Mouse (Mus musculus): ENCODE measurements at regions not wholly inside any gene's neighbourhood (a gene's known extent, or its start where the extent isn't known, plus 50 kb on each side); places are given as distances from the start of the nearest gene placed in this dataset.
A peak's percentile ranks its signal among the peaks of the same experiment; 100 is the strongest.
"Not testable (repeated sequence)": the region's sequence is repeated elsewhere in the genome, so short reads cannot be mapped to it uniquely, and the experiment has no call there.

DNA sequence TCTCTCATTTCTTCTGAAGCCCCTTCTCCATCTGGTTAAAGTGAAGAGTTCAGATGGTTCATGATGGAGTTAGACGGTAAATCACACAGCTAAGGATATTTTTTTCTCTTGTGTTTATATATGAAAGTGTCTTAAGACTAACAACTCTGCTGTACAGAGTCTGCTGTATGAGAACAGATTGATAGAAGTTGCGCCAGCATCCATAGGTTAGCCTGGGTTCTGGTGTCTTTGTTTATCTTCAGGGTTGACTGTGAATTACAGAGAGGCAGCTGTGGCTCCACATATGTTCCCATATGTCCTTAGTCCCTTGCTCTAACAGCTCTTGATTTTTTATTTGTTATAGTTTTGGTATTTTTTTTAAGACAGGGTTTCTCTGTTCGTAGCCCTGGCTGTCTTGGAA, 334.9 kb upstream of the Api5 start:
- no peak for DNase-seq

DNA sequence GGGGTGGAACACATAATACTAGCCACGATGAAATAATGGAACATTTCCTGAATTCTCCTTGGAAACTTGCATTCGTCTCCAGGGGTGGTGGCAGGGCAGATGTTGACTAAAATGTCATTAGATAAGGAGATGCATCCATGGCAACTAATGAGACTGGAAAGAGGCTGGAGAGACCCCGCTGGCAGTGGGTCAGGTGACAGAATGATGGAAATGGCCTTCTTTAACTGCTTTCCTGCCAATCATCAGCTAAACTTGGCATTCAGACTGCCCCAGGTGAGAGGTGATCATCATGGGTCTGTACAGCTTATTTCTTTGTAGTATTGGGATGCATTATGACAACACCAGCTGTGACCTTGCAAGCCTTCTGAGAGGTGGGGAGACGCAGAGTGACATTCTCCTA, 334.3 kb upstream of the Api5 start:
- DNase-seq = no peak

DNA sequence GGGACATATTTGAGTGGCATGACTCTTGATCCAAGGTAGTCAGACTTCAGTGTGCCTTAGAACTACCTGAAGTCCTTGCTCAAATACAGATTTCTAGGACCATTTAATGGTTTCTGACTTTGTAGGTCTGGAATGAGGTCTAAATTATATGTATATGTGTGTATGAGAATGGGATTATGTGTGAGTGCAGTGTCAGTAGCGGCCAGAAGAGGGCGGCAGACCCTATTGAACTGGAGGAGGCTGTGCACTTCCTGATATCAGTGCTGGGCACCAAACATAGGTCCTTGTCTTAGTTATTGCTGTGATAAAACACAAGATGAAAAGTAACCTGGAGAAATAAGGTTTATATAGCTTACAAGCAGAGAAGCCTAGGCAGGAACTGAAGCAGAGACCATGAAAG, 328.6 kb upstream of the Api5 start:
- no peak for DNase-seq

DNA sequence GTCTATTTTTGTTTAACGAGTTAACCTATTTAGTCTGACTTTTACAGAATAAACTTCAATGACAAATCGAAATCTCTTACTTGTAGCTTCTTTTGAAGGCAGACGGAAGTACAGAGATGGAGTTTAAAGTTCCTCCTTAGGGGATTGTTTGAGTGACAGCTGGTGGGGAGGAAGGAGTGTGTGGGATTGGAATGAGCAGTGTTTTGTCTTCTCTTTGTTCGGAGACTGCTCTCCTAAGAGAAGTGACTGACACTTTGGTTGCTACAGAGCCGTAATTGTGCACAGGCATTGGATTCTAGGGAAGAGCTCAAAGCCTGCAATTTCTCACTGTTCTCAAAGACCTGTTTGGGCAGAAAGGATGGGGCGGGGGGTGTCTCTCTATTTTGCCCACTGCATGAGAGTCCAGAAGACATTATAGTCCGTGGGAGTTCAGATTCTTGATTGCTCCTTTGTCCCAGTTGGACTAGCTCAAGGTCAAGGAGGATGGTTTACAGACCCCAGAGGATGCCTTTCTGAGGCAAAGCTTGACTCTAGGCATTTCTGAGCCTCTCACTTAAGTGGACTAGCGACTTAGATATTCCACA, 327.0 kb upstream of the Api5 start:
- no peak for DNase-seq

DNA sequence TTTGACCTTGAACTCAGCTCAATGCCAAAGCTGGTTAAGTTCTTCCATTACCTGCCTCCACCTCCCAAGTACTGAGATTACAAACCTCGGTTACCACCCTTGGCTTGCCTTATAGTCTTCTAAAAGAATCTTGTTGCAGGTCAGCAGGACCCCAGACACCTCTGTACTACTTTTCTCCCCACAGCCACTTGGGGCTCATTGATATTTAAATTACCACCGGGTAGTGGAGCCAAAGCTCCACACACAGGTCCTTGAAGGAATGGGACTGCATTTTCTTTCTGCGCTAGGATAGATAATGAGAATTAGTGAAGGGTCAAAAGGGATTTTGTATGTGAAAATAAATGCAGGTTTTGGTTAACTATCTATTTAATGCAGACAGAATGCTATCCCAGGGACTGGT, 326.5 kb upstream of the Api5 start:
- DNase-seq = no peak

DNA sequence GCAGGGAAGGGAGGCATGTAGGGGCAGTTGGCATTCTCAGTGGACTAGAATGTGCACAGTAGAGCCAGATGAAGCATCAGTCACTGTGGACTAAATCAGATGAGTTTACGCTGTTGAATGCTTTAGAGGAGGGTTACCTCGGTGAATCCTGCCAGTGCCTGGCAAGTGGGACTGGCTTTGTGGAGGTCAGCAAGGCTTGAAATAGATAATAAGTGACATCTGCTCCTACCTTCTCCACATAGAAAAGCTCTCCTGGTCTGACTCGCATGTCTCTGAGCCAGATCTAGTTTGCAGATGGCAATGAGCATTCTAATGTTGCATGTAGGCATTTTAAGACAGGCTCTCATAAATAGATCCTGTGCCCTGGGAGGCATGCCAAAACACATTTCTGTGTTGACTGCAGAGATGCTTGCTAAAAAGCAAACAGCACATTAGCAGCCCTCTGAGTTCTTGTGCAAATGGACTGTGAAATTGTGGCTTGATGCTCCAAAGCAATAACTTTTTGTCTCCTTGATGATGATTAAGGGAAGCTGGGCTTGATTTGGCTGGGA, 310.3 kb upstream of the Api5 start:
- DNase-seq = no peak

DNA sequence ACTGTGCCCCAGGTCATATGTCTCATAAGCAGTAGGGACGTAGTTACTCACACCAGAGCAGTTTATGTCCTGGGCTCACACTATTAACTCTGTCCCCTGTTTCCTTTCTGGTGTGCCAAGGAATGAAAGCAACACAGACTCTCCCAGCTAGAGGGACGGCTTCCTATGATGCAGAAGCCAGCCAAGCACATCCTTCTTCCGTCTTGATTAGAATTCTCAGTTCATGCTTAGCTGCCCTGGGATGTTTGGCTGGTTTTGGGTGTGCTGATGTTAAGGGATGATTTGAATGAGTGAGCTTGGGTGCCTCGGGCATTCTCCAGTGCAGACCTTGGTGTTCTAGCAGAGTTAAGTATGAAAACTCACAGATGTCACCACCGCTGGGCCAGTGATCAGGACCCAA, 291.9 kb upstream of the Api5 start:
- peak; percentile 7 for DNase-seq

DNA sequence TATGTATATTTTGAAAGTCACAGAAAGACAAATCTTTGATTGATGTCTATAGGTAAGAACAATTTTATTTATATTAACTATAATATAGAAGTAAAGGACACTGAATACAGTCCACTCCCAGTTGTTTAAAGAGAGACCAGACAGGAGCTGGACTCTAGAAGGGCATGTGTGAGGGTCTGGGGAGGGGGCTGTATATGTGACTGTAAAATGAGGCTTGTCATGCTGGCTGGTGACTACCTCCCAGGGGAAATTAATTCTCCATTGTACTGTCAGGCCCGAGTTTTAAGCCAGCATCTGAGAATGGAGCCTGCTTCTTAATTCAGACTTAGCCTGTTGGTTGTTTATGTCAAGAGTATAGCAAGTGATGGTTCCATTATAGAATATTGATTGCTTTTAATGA, 261.4 kb upstream of the Api5 start:
- DNase-seq = no peak

DNA sequence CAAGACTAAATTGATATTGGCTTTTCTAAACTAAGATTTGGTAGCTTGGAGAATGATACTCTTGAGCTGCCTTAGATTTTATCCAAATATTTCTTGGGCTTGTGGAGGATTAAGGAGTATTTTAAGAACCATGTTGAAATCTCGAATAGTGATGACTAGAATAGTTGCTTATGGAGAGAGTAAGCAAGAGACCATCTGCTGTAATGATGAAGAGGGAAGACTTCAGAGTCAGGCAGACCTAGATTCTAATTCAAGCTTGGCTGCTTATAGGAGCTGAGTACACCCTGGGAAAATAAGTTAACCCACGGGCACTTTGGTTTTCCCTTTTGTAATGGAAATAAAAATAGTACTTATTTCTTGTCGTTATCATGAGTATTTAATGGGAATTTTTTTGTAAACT, 257.3 kb upstream of the Api5 start:
- DNase-seq = no peak

DNA sequence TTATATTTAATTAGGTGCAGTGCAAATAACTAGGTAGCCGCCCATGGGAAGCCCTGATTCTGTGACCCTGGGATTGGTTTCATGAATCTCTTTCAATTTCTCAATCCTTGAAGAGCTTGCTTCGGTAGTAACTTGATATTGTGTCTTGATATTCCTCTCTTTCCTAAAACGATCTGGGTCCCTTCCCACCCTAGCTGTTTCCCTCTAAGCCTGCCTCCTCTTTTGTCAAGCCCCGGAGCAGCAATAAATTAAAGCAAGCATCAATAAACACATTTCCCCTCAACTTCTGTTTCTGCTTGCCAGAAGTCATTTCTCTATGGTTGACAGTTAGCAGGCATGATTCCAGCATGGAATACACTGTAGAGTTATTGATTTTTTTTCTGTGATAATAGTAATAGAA, 252.6 kb upstream of the Api5 start:
- DNase-seq = no peak

DNA sequence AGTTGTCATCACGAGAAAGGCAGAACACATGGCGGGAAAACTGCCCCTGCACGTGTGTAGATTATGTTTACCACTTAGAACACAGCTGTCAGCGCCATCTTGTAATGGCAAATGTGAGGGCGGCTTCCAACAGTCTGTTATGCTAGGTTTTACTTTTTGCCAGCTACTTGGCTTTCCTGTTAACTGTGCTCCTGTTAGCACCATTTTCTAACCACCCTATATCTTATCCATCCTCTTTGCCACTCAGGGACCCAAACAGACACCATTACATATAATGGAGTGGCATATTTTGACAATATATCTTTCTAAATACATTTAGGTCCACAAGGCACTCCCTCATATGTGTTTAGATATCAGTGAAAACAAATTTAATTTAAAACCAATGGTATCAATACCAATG, 247.7 kb upstream of the Api5 start:
- not testable (repeated sequence) for DNase-seq

DNA sequence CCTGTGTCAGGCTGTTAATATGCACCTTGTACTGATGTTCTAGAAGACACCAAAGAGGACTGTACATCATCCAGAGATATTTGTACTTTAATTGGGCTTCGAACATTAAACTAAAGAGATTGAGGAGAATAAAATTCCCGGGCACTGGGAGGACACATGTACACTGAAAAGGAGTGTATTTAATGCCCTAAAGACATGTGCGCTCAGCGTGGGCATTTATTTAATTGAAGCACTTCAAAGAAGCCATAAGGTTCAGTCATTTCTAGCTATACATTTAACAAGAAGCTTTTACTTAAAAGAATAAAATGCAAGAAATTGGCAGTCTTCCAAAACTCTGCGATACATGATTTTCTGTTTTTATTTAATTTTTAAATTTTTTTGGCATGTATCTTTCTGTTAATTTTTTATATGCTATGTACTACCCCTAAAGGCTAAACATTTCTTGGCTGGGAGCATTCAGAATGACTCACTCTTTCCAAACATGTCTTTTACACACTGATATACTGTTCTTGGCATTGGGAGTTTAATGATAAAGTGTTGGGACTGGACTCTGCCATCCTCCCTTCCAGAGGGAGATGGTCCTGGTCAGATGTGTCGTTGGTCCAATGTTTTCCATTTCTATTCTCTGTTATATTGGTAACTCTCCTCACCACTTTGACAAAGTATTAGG, 242.3 kb upstream of the Api5 start:
- no peak for DNase-seq

DNA sequence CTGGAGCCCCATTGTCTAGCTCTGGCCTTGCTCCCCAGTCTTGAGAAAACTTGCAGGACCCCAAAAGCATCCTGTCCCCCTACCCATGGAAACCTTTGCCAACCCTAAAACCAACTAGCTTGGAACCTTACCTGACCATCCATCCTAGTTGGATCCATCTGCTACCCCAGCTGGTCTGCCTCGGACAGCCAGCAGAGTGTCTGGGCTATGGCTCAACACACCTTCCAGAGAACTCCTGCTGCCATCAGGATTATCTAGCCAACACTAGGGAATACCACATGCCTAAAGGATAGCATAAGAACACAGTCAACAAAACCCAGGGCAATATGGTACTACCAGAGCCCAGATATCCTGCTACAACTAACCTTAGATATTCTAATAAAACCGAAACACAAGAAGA, 227.9 kb upstream of the Api5 start:
- DNase-seq = no peak

DNA sequence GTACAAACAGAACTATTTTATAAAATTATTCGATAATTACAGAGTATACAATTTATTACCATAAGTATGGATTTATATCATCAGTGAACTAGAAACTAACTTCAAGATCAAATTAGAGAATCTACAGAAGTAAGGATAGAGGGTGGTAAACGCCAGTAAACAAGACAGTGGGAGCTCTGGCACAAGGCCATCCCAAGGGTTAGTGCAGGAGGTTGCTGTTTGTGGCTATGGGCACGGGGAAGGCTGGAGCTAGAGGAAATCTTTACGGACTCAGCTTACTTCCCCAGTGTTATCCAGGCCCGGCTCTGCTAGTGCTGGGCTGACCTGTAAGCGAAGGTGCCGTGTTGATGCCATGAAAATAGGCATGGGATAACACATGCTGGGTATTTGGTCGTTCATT, 220.5 kb upstream of the Api5 start:
- no peak for DNase-seq

All from kidney, adult 18-20 months (tissue).